Mouse (Mus musculus) olfactory bulb, adult 2 months (tissue): ENCODE results near the gene Tac2. TPM values are rescaled to one million over a fixed set of nuclear protein-coding genes. Genes with fewer than 3 reads are reported as not detected.

Experiments used
- H3K27ac ChIP-seq: fragments of 200-500 bp; 2 replicates; pipeline ENCODE4 v1.5.1; 2012; ENCODE audit warnings: low read depth, low read length; ENCODE audit not compliant: insufficient read depth
- H3K4me1 ChIP-seq: fragments of 200-500 bp; 2 replicates; pipeline ENCODE4 v1.6.1; 2012; ENCODE audit warnings: low read length; ENCODE audit not compliant: control insufficient read depth, insufficient read depth
- H3K4me3 ChIP-seq: fragments of 200-500 bp; 2 replicates; pipeline ENCODE4 v1.5.1; 2012; ENCODE audit warnings: mild to moderate bottlenecking, low read depth, low read length, moderate library complexity; ENCODE audit not compliant: insufficient read depth
- CTCF ChIP-seq: fragments of 200-500 bp; IDR thresholded peaks from 2 replicates; pipeline ENCODE4 v1.5.1; 2012; ENCODE audit warnings: low read depth, mild to moderate bottlenecking, low read length, moderate library complexity; ENCODE audit not compliant: insufficient read depth
- POLR2A ChIP-seq: fragments of 200-500 bp; IDR thresholded peaks from 2 replicates; pipeline ENCODE4 v1.6.1; 2012; ENCODE audit warnings: mild to moderate bottlenecking, low read depth, low read length, moderate library complexity; ENCODE audit not compliant: insufficient read depth
- WGBS: fragments of 180-500 bp; shearing (Covaris S2); methylation state at CpG from one replicate; pipeline ENCODE4 v1.1.7; 2018; 5-methylcytosine and 5-hydroxymethylcytosine counted together
- polyA plus RNA-seq: library from polyadenylated mRNA; stranded (reverse); fragments of >200 nt; gene quantifications from 2 replicates; pipeline ENCODE4 v1.2.4, GENCODE M21; 2012; ENCODE audit warnings: low replicate concordance; ENCODE audit not compliant: missing spikeins, insufficient read depth, insufficient read length

The Tac2 gene
- polyA plus RNA-seq, 1 experiment, result not detected

DNA sequence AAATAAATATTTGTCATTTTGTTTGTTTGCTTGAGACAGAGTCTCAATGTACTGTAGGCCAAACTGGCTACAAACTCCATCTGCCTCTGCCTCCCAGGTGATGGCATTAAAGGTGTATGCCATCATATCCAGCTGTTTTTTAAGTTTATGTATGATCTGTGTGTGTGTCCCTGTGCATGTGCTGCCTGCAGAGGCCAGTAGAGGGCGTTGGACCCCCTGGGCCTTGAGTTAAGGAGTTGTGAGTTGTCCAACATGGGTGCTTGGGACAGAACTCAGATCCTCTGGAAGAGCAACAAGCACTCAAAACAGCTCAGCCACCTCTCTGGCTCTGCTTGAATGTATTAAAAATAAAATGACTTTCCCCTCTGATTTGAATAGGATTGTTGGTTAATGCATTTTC, 33.2 kb upstream of the Tac2 start:
- TF ChIP-seq POLR2A, result no peak
- no peak for TF ChIP-seq CTCF
- Histone ChIP-seq H3K4me1 (no peaks in the 10 kb centered on the region), H3K27ac (no peak overlapping the region), H3K4me3 (no peak overlapping the region)
- 29% methylated on average over 1 of the region's 1 CpGs for WGBS

GRCm38 (mm10) chr10:127694636-127695035, 29.6 kb upstream of the Tac2 start:
- H3K4me1 ChIP-seq, result no peaks in the 10 kb centered on the region
- WGBS, result 45% methylated on average over 2 of the region's 2 CpGs

DNA sequence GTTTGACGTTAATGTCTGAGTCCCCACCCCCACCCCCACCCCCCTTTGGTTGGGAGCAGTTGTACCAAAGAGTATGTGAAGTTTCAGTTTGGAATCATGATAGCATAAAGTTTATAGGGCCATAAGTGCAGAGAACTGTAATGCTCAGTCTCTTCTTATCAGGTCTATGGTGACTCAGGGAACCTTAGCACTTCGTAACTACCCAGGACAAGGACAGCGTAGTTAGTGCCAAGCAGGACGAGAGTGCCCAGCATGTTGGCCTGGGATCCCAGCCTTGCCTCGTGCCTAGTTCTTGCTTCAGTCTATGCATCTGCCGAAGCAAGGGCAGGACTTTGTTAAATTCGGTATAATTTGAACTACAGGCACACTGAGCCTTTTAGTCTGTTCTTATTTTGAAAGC, 28.5 kb upstream of the Tac2 start:
- Histone ChIP-seq H3K4me3 (no peak overlapping the region), H3K4me1 (no peaks in the 10 kb centered on the region), H3K27ac (no peak overlapping the region)
- WGBS, result 93% methylated on average over 7 of the region's 7 CpGs
- TF ChIP-seq POLR2A (no peak), CTCF (no peak)

More at GRCm38 (mm10) chr10:127694636-127695035, 29.6 kb upstream of the Tac2 start:
- Histone ChIP-seq H3K4me3 (no peak overlapping the region), H3K27ac (no peak overlapping the region)
- TF ChIP-seq CTCF, result no peak
- no peak for TF ChIP-seq POLR2A

DNA sequence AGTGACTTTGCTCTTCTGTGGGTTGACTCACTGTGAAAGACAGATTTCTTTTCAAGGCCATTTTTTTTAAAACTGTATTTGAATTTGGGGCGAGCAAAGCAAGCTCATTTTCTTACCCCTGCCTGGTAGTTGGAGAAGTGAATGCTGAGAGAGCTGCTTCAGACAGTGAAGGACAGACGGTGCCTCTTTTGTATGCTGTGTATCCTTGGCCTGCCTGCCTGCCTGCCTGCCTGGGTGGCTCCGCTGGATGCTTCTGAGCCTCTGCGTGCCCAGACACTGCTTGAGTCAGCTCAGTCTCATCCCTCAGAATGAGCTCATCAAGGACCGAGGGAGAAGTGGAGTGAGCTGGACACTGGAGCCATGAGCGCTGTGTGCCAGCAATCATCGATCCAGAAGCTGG, 25.3 kb upstream of the Tac2 start:
- WGBS, result 93% methylated on average over 7 of the region's 7 CpGs
- TF ChIP-seq POLR2A (no peak), CTCF (no peak)
- Histone ChIP-seq H3K4me1 (no peaks in the 10 kb centered on the region), H3K4me3 (no peak overlapping the region), H3K27ac (no peak overlapping the region)

GRCm38 (mm10) chr10:127703299-127703698, 21.0 kb upstream of the Tac2 start:
- 62% methylated on average over 4 of the region's 4 CpGs for WGBS
- Histone ChIP-seq H3K4me1 (no peaks in the 10 kb centered on the region), H3K4me3 (no peak overlapping the region), H3K27ac (no peak overlapping the region)
- no peak for TF ChIP-seq POLR2A
- no peak for TF ChIP-seq CTCF

- TF ChIP-seq CTCF (no peak), POLR2A (no peak)
Measured at GRCm38 (mm10) chr10:127704293-127704692, 20.0 kb upstream of the Tac2 start.

DNA sequence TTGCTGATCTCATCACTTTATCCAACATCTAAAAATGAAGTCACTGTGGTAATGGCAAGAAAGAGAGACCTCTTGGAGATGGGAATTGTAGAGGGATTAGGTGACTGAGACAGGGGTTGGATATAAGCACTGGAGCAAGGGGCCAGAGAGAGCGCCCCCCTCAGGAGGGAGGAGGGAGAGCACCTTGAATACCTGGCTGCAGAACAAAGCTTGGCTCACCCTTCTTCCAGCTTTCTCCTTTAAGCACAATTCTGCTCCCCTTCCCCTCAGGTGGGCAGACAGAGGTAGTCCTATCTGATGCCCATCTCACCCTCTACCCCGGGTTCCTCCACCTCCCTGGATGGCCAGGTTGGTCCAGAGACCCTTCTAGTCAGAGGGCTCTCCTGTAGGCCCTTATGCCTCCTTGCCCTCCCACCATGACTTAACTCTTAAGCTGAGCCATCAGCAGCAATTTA, 19.5 kb upstream of the Tac2 start, which contains the start of gene Myo1a:
TSS of gene Myo1a (plus strand) at position 405 of the 455 bp plus-strand sequence.
- Histone ChIP-seq H3K4me1 (no peaks in the 10 kb centered on the region), H3K4me3 (no peak within 1 kb of the TSS), H3K27ac (no peak within 1 kb of the TSS)
- TF ChIP-seq POLR2A (no peak), CTCF (no peak)
- WGBS, result 78% methylated on average over 2 of the region's 2 CpGs

More at GRCm38 (mm10) chr10:127704293-127704692, 20.0 kb upstream of the Tac2 start:
- Histone ChIP-seq H3K27ac (no peak overlapping the region), H3K4me1 (no peaks in the 10 kb centered on the region), H3K4me3 (no peak overlapping the region)
- WGBS, result 49% methylated on average over 2 of the region's 2 CpGs

- Histone ChIP-seq H3K4me3 (no peak overlapping the region), H3K27ac (no peak overlapping the region), H3K4me1 (no peaks in the 10 kb centered on the region)
- WGBS, result 91% methylated on average over 4 of the region's 4 CpGs
- TF ChIP-seq POLR2A, result no peak
- no peak for TF ChIP-seq CTCF
Measured at GRCm38 (mm10) chr10:127705783-127706182, 18.5 kb upstream of the Tac2 start.

DNA sequence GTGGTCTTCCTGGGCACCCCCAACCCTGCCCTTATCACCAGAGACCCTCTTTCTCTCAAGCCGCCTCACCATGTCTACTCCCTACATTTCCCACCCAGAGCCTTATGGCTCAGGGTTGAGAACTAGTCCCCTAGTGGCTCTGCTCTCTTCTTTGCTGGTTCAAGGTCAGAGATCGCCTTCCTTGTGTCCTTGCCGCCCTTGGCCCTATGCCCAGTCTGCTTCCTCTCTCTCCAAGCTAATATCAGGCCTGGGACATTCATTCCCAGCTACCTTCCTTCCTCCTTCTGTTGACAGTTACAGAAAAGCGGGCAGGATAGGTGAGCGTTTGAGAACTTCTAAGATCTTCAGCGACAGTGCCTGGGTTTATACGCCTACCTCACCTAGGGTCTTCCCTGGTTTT, 16.6 kb upstream of the Tac2 start:
- H3K4me1 ChIP-seq, result no peaks in the 10 kb centered on the region
- WGBS, result 88% methylated on average over 7 of the region's 7 CpGs
- TF ChIP-seq POLR2A (no peak), CTCF (no peak)
- H3K4me3 ChIP-seq, result no peak overlapping the region
- no peak overlapping the region for H3K27ac ChIP-seq
